Mouse (Mus musculus) myocyte (in vitro differentiated cells): ENCODE results near the gene Actr3. TPM values are rescaled to one million over a fixed set of nuclear protein-coding genes. Genes with fewer than 3 reads are reported as not detected.

Source experiments
- H3K27me3 ChIP-seq: one replicate; pipeline ENCODE4 v1.6.1; 2011; ENCODE audit not compliant: control insufficient read depth, insufficient read depth, insufficient read length
- H3K36me3 ChIP-seq: one replicate; pipeline ENCODE4 v1.6.1; 2011; ENCODE audit not compliant: control insufficient read depth, insufficient read depth
- H3K4me2 ChIP-seq: one replicate; pipeline ENCODE4 v1.6.1; 2011; ENCODE audit warnings: low read depth, control low read depth
- H3K4me3 ChIP-seq: one replicate; pipeline ENCODE4 v1.5.1; 2011; ENCODE audit warnings: mild to moderate bottlenecking, control low read depth, moderate library complexity
- H3K79me2 ChIP-seq: one replicate; pipeline ENCODE4 v1.6.1; 2011; ENCODE audit not compliant: control insufficient read depth, insufficient read depth
- H3ac ChIP-seq: one replicate; pipeline ENCODE4 v1.6.1; 2011; ENCODE audit not compliant: control insufficient read depth, insufficient read length
- CEBPB ChIP-seq: IDR thresholded peaks from 2 replicates; pipeline ENCODE4 v1.6.1; 2011; ENCODE audit warnings: mild to moderate bottlenecking, moderate library complexity; ENCODE audit not compliant: poor library complexity, insufficient read depth, severe bottlenecking
- E2F4 ChIP-seq: IDR thresholded peaks from one replicate; pipeline ENCODE4 v1.6.1; 2011; ENCODE audit warnings: mild to moderate bottlenecking, control low read depth, moderate library complexity; ENCODE audit not compliant: insufficient read depth
- MAX ChIP-seq: IDR thresholded peaks from one replicate; pipeline ENCODE4 v1.6.1; 2011; ENCODE audit warnings: low read depth, mild to moderate bottlenecking, control low read depth
- MYOD1 ChIP-seq, 3 experiments: IDR thresholded peaks; one replicate each; pipeline ENCODE4 v1.6.1; 2011; ENCODE audit warnings: control low read depth in 2 of 3, low read depth in 2 of 3, mild to moderate bottlenecking in 2 of 3, moderate library complexity in 1 of 3; ENCODE audit not compliant: insufficient read length in 2 of 3, control insufficient read depth in 1 of 3
- MYOG ChIP-seq, 3 experiments: IDR thresholded peaks; one replicate each; pipeline ENCODE4 v1.6.1; 2011; ENCODE audit warnings: control low read depth in 2 of 3, low read depth in 2 of 3, mild to moderate bottlenecking in 2 of 3; ENCODE audit not compliant: insufficient read length in 2 of 3, control insufficient read depth in 1 of 3, insufficient read depth in 1 of 3
- POLR2A ChIP-seq: IDR thresholded peaks from one replicate; pipeline ENCODE4 v1.6.1; 2011; ENCODE audit warnings: low read depth, mild to moderate bottlenecking, control low read depth, moderate library complexity; ENCODE audit not compliant: insufficient read length
- POLR2AphosphoS2 ChIP-seq: IDR thresholded peaks from one replicate; pipeline ENCODE4 v1.6.1; 2011; ENCODE audit warnings: low read depth, control low read depth; ENCODE audit not compliant: insufficient read length
- REST ChIP-seq: IDR thresholded peaks from one replicate; pipeline ENCODE4 v1.6.1; 2011; ENCODE audit warnings: mild to moderate bottlenecking, control low read depth, moderate library complexity; ENCODE audit not compliant: insufficient read depth, insufficient read length
- SRF ChIP-seq: IDR thresholded peaks from one replicate; pipeline ENCODE4 v1.6.1; 2011; ENCODE audit warnings: low read depth; ENCODE audit not compliant: control insufficient read depth, insufficient read length
- TCF12 ChIP-seq: IDR thresholded peaks from one replicate; pipeline ENCODE4 v1.6.1; 2011; ENCODE audit warnings: mild to moderate bottlenecking, control low read depth; ENCODE audit not compliant: poor library complexity, insufficient read depth, severe bottlenecking
- TCF3 ChIP-seq: IDR thresholded peaks from one replicate; pipeline ENCODE4 v1.6.1; 2011; ENCODE audit warnings: low read depth, control low read depth; ENCODE audit not compliant: insufficient read length
- USF1 ChIP-seq: IDR thresholded peaks from one replicate; pipeline ENCODE4 v1.6.1; 2011; ENCODE audit warnings: low read depth, mild to moderate bottlenecking, control low read depth, moderate library complexity
- polyA plus RNA-seq: library from polyadenylated mRNA; unstranded; fragments of >200 nt; fragmentation: generic; extraction: Trizol; gene quantifications from one replicate; pipeline ENCODE4 v1.2.1, GENCODE M21; 2012; ENCODE audit warnings: missing spikeins

Actr3 gene
- polyA plus RNA-seq, 1 experiment = 131 TPM

DNA sequence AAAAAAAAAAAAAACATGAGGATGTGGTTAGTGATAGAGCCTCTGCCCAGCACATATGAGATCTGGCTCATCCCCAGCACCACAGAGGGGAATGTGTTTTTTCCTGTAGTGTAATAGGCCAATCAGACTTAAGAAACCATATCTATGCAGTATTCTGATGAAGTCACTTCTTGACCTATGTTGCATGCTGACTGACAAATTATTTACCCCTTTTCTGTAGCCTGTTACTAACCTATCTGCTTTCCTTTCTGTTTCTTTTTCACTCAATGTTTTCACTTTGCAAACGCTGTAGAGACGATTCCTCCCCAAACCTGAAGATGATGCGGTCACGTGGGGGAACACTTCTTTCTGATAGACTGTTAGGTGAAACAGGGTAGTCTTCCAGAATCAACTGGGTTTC is 32.4 kb upstream of the Actr3 start:
- no peak overlapping the region for H3K4me2 ChIP-seq
- H3K27me3 ChIP-seq = no peaks in the 10 kb centered on the region
- no peak overlapping the region for H3K4me3 ChIP-seq
- TF ChIP-seq REST = no peak
- TF ChIP-seq MYOD1 (IDR thresholded peaks at IDR 0.05; ENCODE audit: control insufficient read depth in 1 of 3, insufficient read length in 2 of 3, low read depth in 2 of 3) = no peak
- TF ChIP-seq TCF3 = no peak
- no peak for TF ChIP-seq SRF
- TF ChIP-seq MAX = no peak
- TF ChIP-seq TCF12 = no peak
- TF ChIP-seq POLR2AphosphoS2 = no peak
- no peak for TF ChIP-seq USF1
- TF ChIP-seq CEBPB = no peak
- no peak for TF ChIP-seq E2F4
- no peak for TF ChIP-seq MYOG (IDR thresholded peaks at IDR 0.05; ENCODE audit: control insufficient read depth in 1 of 3, insufficient read depth in 1 of 3, insufficient read length in 2 of 3, low read depth in 2 of 3)
- TF ChIP-seq POLR2A = no peak
- H3ac ChIP-seq = no peak overlapping the region
- H3K79me2 ChIP-seq = no peaks in the 10 kb centered on the region
- H3K36me3 ChIP-seq = no peaks in the 10 kb centered on the region

GRCm38 (mm10) chr1:125466621-125467257 is 31.2 kb upstream of the Actr3 start:
- no peak overlapping the region for H3K4me3 ChIP-seq
- H3K36me3 ChIP-seq = no peaks in the 10 kb centered on the region
- no peak overlapping the region for H3K4me2 ChIP-seq
- no peak overlapping the region for H3ac ChIP-seq
- no peak for TF ChIP-seq CEBPB
- no peak for TF ChIP-seq MYOG (IDR thresholded peaks at IDR 0.05; ENCODE audit: control insufficient read depth in 1 of 3, insufficient read depth in 1 of 3, insufficient read length in 2 of 3, low read depth in 2 of 3)
- H3K79me2 ChIP-seq = no peaks in the 10 kb centered on the region
- no peaks in the 10 kb centered on the region for H3K27me3 ChIP-seq

DNA sequence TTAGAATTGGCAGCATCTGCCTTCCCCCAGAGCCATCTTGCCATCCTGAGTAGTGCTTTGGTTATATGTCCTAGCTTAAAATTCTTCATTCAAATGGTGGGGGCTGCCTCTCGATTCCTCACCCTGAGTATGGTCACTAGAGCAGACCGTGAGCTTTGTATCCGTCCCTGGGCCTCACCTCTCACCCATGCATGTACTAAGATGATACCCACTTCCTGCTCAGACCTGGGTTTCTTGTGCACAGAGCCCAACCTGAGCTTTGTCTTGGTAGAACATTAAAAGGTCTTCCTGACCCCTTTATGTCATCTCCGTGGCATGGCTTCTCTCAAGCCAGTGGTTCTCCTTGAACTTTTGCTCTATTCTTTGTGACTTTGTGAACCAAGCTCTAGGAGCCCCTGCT is 28.5 kb upstream of the Actr3 start:
- TF ChIP-seq SRF (no peak), MYOD1 (IDR thresholded peaks at IDR 0.05; ENCODE audit: control insufficient read depth in 1 of 3, insufficient read length in 2 of 3, low read depth in 2 of 3) (no peak), POLR2A (no peak), MAX (no peak), REST (no peak), USF1 (no peak), TCF3 (no peak), POLR2AphosphoS2 (no peak), E2F4 (no peak), CEBPB (no peak), MYOG (IDR thresholded peaks at IDR 0.05; ENCODE audit: control insufficient read depth in 1 of 3, insufficient read depth in 1 of 3, insufficient read length in 2 of 3, low read depth in 2 of 3) (no peak), TCF12 (no peak)
- H3K4me2 ChIP-seq = no peak overlapping the region
- H3K79me2 ChIP-seq = no peaks in the 10 kb centered on the region
- no peaks in the 10 kb centered on the region for H3K36me3 ChIP-seq
- no peaks in the 10 kb centered on the region for H3K27me3 ChIP-seq
- no peak overlapping the region for H3ac ChIP-seq
- no peak overlapping the region for H3K4me3 ChIP-seq

DNA sequence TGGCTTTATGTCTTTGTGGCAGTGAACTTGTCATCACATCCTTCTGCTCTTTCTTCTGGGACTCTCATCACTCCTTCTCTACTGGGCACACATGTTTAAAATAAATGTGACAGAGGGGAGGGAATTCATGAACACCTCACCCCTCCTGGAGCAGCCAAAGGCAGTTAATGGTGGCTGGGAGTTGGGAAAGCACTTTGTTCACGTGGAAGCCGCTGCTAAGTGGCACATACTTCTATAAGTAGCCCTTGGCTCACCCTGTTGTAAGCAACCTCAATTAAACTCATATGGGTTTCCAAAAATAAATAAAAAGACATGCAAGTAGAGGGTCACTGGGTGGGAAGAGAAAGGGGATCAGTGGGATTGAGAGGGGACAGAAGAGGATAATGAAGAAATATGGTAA is 27.8 kb upstream of the Actr3 start:
- Histone ChIP-seq H3K36me3 (no peaks in the 10 kb centered on the region), H3K27me3 (no peaks in the 10 kb centered on the region), H3ac (no peak overlapping the region), H3K79me2 (no peaks in the 10 kb centered on the region), H3K4me3 (no peak overlapping the region), H3K4me2 (no peak overlapping the region)
- TF ChIP-seq TCF12 = no peak
- TF ChIP-seq SRF = no peak
- TF ChIP-seq TCF3 = no peak
- no peak for TF ChIP-seq USF1
- no peak for TF ChIP-seq REST
- TF ChIP-seq MYOG (IDR thresholded peaks at IDR 0.05; ENCODE audit: control insufficient read depth in 1 of 3, insufficient read depth in 1 of 3, insufficient read length in 2 of 3, low read depth in 2 of 3) = no peak
- no peak for TF ChIP-seq POLR2A
- no peak for TF ChIP-seq MYOD1 (IDR thresholded peaks at IDR 0.05; ENCODE audit: control insufficient read depth in 1 of 3, insufficient read length in 2 of 3, low read depth in 2 of 3)
- no peak for TF ChIP-seq E2F4
- no peak for TF ChIP-seq MAX

- Histone ChIP-seq H3K27me3 (no peaks in the 10 kb centered on the region), H3K36me3 (no peaks in the 10 kb centered on the region), H3K4me3 (no peak overlapping the region), H3K79me2 (no peaks in the 10 kb centered on the region), H3ac (no peak overlapping the region), H3K4me2 (no peak overlapping the region)
- TF ChIP-seq TCF3 = no peak
- no peak for TF ChIP-seq CEBPB
- no peak for TF ChIP-seq E2F4
- no peak for TF ChIP-seq MAX
Measured at GRCm38 (mm10) chr1:125462917-125463316, 27.4 kb upstream of the Actr3 start.
